Mouse (Mus musculus): ENCODE data around the gene Aatf. TPM values are rescaled to one million over a fixed set of nuclear protein-coding genes. Genes with fewer than 3 reads are reported as not detected.

Aatf gene
- 47.2 TPM for total RNA-seq (2023)

DNA sequence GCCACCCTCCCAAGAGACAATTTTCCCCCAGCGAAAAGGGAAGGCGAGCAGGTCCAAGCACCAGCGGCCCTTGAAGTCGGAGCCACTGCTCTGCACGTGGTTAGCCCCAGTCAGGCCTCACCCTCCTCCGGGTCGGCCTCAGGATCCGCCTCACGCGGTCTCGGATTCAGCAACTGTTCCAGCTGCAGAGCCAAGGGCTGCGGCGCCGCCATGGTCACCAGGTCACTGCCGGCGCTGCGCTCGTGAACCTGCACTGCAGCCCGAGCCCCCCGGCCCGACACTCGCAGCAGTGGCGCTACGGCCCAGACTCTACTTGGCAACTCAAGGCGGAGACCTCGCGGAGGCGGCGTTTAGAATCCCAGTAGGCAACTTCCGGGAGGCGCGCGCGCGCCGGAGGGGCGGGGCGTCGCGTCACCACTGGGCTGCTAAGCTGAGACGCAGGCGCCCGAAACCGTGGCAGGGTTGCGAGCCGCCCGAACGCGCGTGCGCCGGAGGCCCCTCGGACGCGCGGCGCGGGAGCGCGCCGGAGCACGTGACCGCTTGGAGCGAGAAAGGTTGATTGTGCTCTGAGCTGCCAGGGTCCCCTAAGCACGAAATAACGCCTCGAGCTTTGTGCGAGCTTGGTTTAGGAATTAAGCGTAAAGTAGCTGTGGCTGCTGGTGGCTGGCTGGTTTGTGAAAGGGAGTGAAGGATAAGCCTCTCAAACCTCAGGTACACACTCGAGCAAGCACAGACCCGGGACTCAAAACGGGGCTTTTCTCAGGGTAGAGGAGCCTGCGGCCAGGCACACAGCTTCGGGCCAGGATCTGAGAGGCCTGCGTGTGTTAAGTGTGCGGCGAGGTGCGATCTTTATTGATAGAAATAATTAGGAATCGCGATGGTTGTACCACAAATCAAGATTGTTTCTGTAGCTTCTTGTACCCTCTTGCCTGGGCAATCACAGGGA, at the start of gene Aatf:
TSS of gene Aatf (minus strand) at position 352 of the 946 bp plus-strand sequence.

DNA sequence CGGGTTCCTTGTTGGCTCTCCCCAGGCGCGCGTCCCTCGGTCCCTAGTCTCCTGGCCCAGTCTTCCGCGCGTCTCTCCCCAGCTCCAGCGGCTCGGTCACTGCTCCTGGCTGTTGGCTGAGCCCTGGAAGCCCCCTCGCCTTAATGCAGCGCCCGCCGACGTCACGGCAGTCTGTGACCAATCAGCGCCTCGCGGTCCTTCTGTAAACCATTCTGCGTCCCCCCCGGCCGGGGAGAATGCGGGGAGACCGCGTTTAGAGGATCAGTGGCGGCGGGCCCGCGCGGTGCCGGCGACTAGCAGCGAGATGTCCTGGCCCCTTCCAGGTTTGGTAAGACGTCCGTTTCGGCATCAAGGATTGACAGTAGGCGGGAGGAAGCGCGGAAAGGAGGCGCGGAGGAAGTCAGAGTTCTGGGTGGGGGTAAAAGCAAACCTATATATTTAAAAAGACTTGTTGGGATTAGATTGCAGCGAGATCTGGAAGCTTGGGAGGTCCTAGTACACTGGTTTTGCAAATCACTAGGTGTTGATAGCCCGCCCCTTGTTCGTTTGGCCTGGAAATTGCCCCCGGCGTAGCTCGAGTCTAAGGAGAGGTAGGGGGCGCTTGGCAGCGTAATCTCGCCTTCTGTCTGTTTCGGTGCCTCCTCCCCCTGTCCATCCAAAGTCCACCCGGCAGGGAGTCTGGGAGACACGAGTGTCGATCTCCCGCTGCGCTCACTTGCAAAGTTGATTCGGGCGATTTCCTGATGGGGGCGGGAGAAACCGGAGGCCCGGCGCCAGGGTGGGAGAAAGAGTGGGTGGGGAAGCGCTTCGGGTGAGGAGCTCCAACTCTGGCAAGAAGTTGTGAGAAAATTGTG, 12.3 kb upstream of the Aatf start, which contains the start of gene Lhx1:
TSS of gene Lhx1 (minus strand) at position 115 of the 854 bp plus-strand sequence.

Other genes starting within 250 kb of the Aatf start
- gene Lhx1, start 12.0 kb upstream of the Aatf start, total RNA-seq (2023) = not detected